8 mouse cellular contexts compared by ENCODE assay signal in the genomic region with DNA sequence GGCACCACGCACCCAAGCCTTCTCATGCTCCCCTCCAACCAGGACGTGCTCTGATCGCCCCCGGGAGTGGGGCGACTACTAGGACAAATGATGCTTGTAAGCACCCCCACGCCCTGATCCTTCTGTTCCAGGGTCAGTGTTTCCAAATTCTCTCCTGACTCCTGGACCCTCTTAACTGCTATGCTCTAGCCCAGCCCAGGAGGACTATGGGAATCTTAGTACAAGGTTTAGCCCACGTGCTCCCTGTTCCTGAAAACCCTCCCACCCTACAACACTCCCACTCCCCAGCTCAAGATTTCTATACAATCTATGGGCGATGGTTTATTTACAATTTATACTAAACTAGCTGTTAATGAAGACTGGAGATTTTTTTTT. TPM values are rescaled to one million over a fixed set of nuclear protein-coding genes. Genes with fewer than 3 reads are reported as not detected.
DNase-seq lines count a peak whose midpoint lies in the region; ATAC-seq and TF ChIP-seq lines count a peak whose summit lies in the region.

No protein-coding gene starts in this region.

- WGBS in heart, postnatal 0 days = 18% methylated on average over 8 of the region's 8 CpGs
- 18% methylated on average over 8 of the region's 8 CpGs for WGBS in hindbrain, postnatal 0 days
- 12% methylated on average over 8 of the region's 8 CpGs for WGBS in midbrain, embryonic 15.5 days

- intact Hi-C loops in heart, postnatal 25 days (cut with DNase I) = loop anchor here (2.0 kb wide), 2 partner anchors 13 to 135 kb away; partner anchors contain the start of genes Rbak, Spdye4b and Zdhhc4

- no peaks in the 10 kb centered on the region for H3K9me3 ChIP-seq in heart, postnatal 0 days (replicated peaks; ENCODE audit: control insufficient read depth, low read length)
- no peaks in the 10 kb centered on the region for H3K9me3 ChIP-seq in hindbrain, postnatal 0 days (ENCODE audit: low read length)
- H3K9me3 ChIP-seq in midbrain, embryonic 15.5 days = no peaks in the 10 kb centered on the region

- peak overlapping the region; percentile 93 for H3K4me2 ChIP-seq in heart, postnatal 0 days (ENCODE audit: low read depth, low read length)
- H3K4me2 ChIP-seq in hindbrain, postnatal 0 days (ENCODE audit: low read depth, low read length) = peak overlapping the region; percentile 88
- peak overlapping the region; percentile 88 for H3K4me2 ChIP-seq in midbrain, embryonic 15.5 days

- DNase-seq in heart, postnatal 0 days (ENCODE audit: low spot score) = no peak
- DNase-seq in heart, postnatal 25 days (ENCODE audit: low spot score) = no peak
- DNase-seq in hindbrain, postnatal 0 days (ENCODE audit: low spot score) = no peak
- DNase-seq in embryo, embryonic 10 days (ENCODE audit: low spot score) = no peak
- DNase-seq in spleen, postnatal 36 days (ENCODE audit: low spot score in 2 of 2) = no peak

- peaks cover 10% of the 10 kb centered on the region for H3K4me1 ChIP-seq in heart, postnatal 0 days (ENCODE audit: control insufficient read depth, insufficient read depth)
- H3K4me1 ChIP-seq in cortical plate, adult 2 months (ENCODE audit: control insufficient read depth, insufficient read depth, low read length) = peaks cover 3% of the 10 kb centered on the region; the same call in 1 of the 2 replicates
- H3K4me1 ChIP-seq in hindbrain, postnatal 0 days (ENCODE audit: insufficient read depth, low read length) = peaks cover 10% of the 10 kb centered on the region; the same call in 1 of the 2 replicates
- peaks cover 30% of the 10 kb centered on the region for H3K4me1 ChIP-seq in midbrain, embryonic 15.5 days

- H3K9ac ChIP-seq in heart, postnatal 0 days (replicated peaks; ENCODE audit: low read depth, low read length) = no peak overlapping the region
- H3K9ac ChIP-seq in hindbrain, postnatal 0 days (replicated peaks; ENCODE audit: low read length) = peak overlapping the region; percentile 93; the same call in 1 of the 2 replicates
- H3K9ac ChIP-seq in midbrain, embryonic 15.5 days = no peak overlapping the region; the same call in 1 of the 2 replicates

- TF ChIP-seq CTCF in heart, postnatal 0 days (IDR thresholded peaks at IDR 0.05; ENCODE audit: low read depth) = no peak
- no peak for TF ChIP-seq CTCF in cortical plate, adult 2 months (IDR thresholded peaks at IDR 0.05; ENCODE audit: extremely low read depth, insufficient read depth, low read length)
- no peak for TF ChIP-seq CTCF in hindbrain, postnatal 0 days (IDR thresholded peaks at IDR 0.05; ENCODE audit: low read depth)

- no peak for TF ChIP-seq EP300 in heart, postnatal 0 days (IDR thresholded peaks at IDR 0.05; ENCODE audit: low read depth)

- peak overlapping the region; percentile 83 for H3K4me3 ChIP-seq in heart, postnatal 0 days (ENCODE audit: low read depth, low read length)
- H3K4me3 ChIP-seq in cortical plate, adult 2 months (ENCODE audit: insufficient read depth, low read length) = peak overlapping the region; percentile 99; the same call in 1 of the 2 replicates
- H3K4me3 ChIP-seq in hindbrain, postnatal 0 days (ENCODE audit: low read length) = peak overlapping the region; percentile 68
- peak overlapping the region; percentile 96 for H3K4me3 ChIP-seq in midbrain, embryonic 15.5 days

- ATAC-seq in heart, postnatal 0 days (ENCODE audit: insufficient read depth, low read depth) = 0 out of 2 replicates have a peak, but pooled peaks have one; percentile 5
- peak; percentile 46 for ATAC-seq in hindbrain, postnatal 0 days
- peak; percentile 48 for ATAC-seq in midbrain, embryonic 15.5 days (replicated peaks)
- no peak for ATAC-seq in monocyte, adult 5-6 weeks (replicated peaks; ENCODE audit: insufficient number of reproducible peaks, low FRiP score, low TSS enrichment, poor library complexity, severe bottlenecking)

- no peak overlapping the region for H3K27ac ChIP-seq in heart, postnatal 0 days (ENCODE audit: low read depth)
- no peak overlapping the region for H3K27ac ChIP-seq in cortical plate, adult 2 months (ENCODE audit: insufficient read depth, low read length)
- H3K27ac ChIP-seq in hindbrain, postnatal 0 days = no peak overlapping the region
- H3K27ac ChIP-seq in midbrain, embryonic 15.5 days = peak overlapping the region; percentile 99; the same call in 1 of the 2 replicates

- TF ChIP-seq POLR2A in cortical plate, adult 2 months (IDR thresholded peaks at IDR 0.05; ENCODE audit: extremely low read depth, insufficient read depth, low read length) = no peak

- peaks cover 56% of the 10 kb centered on the region for H3K36me3 ChIP-seq in heart, postnatal 0 days (replicated peaks; ENCODE audit: control insufficient read depth, insufficient read depth, low read length)
- H3K36me3 ChIP-seq in hindbrain, postnatal 0 days (ENCODE audit: insufficient read depth, low read length) = peaks cover 42% of the 10 kb centered on the region
- peaks cover 42% of the 10 kb centered on the region; the same call in 1 of the 2 replicates for H3K36me3 ChIP-seq in midbrain, embryonic 15.5 days (replicated peaks)

- no peaks in the 10 kb centered on the region for H3K27me3 ChIP-seq in heart, postnatal 0 days (ENCODE audit: control insufficient read depth, insufficient read depth, low read length)
- H3K27me3 ChIP-seq in hindbrain, postnatal 0 days (ENCODE audit: insufficient read depth, low read length) = no peaks in the 10 kb centered on the region
- H3K27me3 ChIP-seq in midbrain, embryonic 15.5 days (replicated peaks) = no peaks in the 10 kb centered on the region

RNA-seq across cellular contexts. Expression of gene E130309D02Rik, which starts 0.3 kb away (rescaled TPM):
- 34.3 and 45.3 TPM in 2 replicates for total RNA-seq in heart, postnatal 0 days (2014; rRNA removed; ENCODE audit: low replicate concordance)
- polyA plus RNA-seq in heart, postnatal 0 days (2015; fragmentation: Nextera tagmentation; extraction: Ambion mirVana) = 15.4 and 15.8 TPM in 2 replicates
- 10 to 100 TPM; 14.1 to 17.2 TPM for total RNA-seq in heart, postnatal 25 days (2021)
- 16.3 and 16.9 TPM in 2 replicates for polyA plus RNA-seq in cortical plate, adult 2 months (2012; rRNA removed)
- 42.0 and 44.4 TPM in 2 replicates for total RNA-seq in hindbrain, postnatal 0 days (2014; rRNA removed)
- 21.7 and 23.9 TPM in 2 replicates for polyA plus RNA-seq in hindbrain, postnatal 0 days (2015; fragmentation: Nextera tagmentation; extraction: Ambion mirVana)
- polyA plus RNA-seq in midbrain, embryonic 15.5 days (2015; fragmentation: Nextera tagmentation; extraction: Ambion mirVana) = 32.2 and 33.5 TPM in 2 replicates
- 7.4 to 12.5 TPM (median 10.3 TPM) in 3 replicates for total RNA-seq in monocyte, adult 5-6 weeks (2017)

RNA-seq across cellular contexts. Expression of gene Zdhhc4, which starts 13.6 kb away (rescaled TPM):
- 56.0 and 104 TPM in 2 replicates for total RNA-seq in heart, postnatal 0 days (2014; rRNA removed; ENCODE audit: low replicate concordance)
- 58.5 and 63.3 TPM in 2 replicates for polyA plus RNA-seq in heart, postnatal 0 days (2015; fragmentation: Nextera tagmentation; extraction: Ambion mirVana)
- total RNA-seq in heart, postnatal 25 days (2021) = 10 to 100 TPM; 26.4 to 29.8 TPM
- 67.2 and 67.6 TPM in 2 replicates for polyA plus RNA-seq in cortical plate, adult 2 months (2012; rRNA removed)
- total RNA-seq in hindbrain, postnatal 0 days (2014; rRNA removed) = 79.6 and 84.4 TPM in 2 replicates
- polyA plus RNA-seq in hindbrain, postnatal 0 days (2015; fragmentation: Nextera tagmentation; extraction: Ambion mirVana) = 92.1 and 96.7 TPM in 2 replicates
- 73.5 and 79.0 TPM in 2 replicates for polyA plus RNA-seq in midbrain, embryonic 15.5 days (2015; fragmentation: Nextera tagmentation; extraction: Ambion mirVana)
- total RNA-seq in monocyte, adult 5-6 weeks (2017) = 22.5 to 39.9 TPM (median 33.8 TPM) in 3 replicates

RNA-seq across cellular contexts. Expression of gene Zfp853, which starts 22.1 kb away (rescaled TPM):
- total RNA-seq in heart, postnatal 0 days (2014; rRNA removed; ENCODE audit: low replicate concordance) = 3.3 TPM in 1 of 2 replicates, not detected in the other
- 0.04 TPM in 1 of 2 replicates, not detected in the other for polyA plus RNA-seq in heart, postnatal 0 days (2015; fragmentation: Nextera tagmentation; extraction: Ambion mirVana)
- under 1 TPM in 1 of 2 experiments, not detected in 1; 0.25 TPM for total RNA-seq in heart, postnatal 25 days (2021)
- 10.4 and 11.8 TPM in 2 replicates for polyA plus RNA-seq in cortical plate, adult 2 months (2012; rRNA removed)
- 31.7 and 33.5 TPM in 2 replicates for total RNA-seq in hindbrain, postnatal 0 days (2014; rRNA removed)
- 0.53 and 0.61 TPM in 2 replicates for polyA plus RNA-seq in hindbrain, postnatal 0 days (2015; fragmentation: Nextera tagmentation; extraction: Ambion mirVana)
- 0.19 and 0.34 TPM in 2 replicates for polyA plus RNA-seq in midbrain, embryonic 15.5 days (2015; fragmentation: Nextera tagmentation; extraction: Ambion mirVana)
- not detected in 3 replicates for total RNA-seq in monocyte, adult 5-6 weeks (2017)

RNA-seq across cellular contexts. Expression of gene Grid2ip, which starts 41.6 kb away (rescaled TPM):
- total RNA-seq in heart, postnatal 0 days (2014; rRNA removed; ENCODE audit: low replicate concordance) = not detected in 2 replicates
- polyA plus RNA-seq in heart, postnatal 0 days (2015; fragmentation: Nextera tagmentation; extraction: Ambion mirVana) = not detected in 2 replicates
- total RNA-seq in heart, postnatal 25 days (2021) = not detected
- polyA plus RNA-seq in cortical plate, adult 2 months (2012; rRNA removed) = 2.3 and 3.0 TPM in 2 replicates
- 2.4 and 5.1 TPM in 2 replicates for total RNA-seq in hindbrain, postnatal 0 days (2014; rRNA removed)
- 1.2 and 2.3 TPM in 2 replicates for polyA plus RNA-seq in hindbrain, postnatal 0 days (2015; fragmentation: Nextera tagmentation; extraction: Ambion mirVana)
- polyA plus RNA-seq in midbrain, embryonic 15.5 days (2015; fragmentation: Nextera tagmentation; extraction: Ambion mirVana) = 0.33 and 0.44 TPM in 2 replicates
- not detected in 3 replicates for total RNA-seq in monocyte, adult 5-6 weeks (2017)

RNA-seq across cellular contexts. Expression of gene Zfp316, which starts 45.7 kb away (rescaled TPM):
- 7.0 and 8.2 TPM in 2 replicates for total RNA-seq in heart, postnatal 0 days (2014; rRNA removed; ENCODE audit: low replicate concordance)
- 1.2 and 1.3 TPM in 2 replicates for polyA plus RNA-seq in heart, postnatal 0 days (2015; fragmentation: Nextera tagmentation; extraction: Ambion mirVana)
- 1 to 10 TPM; 4.8 to 5.7 TPM for total RNA-seq in heart, postnatal 25 days (2021)
- 13.9 and 15.8 TPM in 2 replicates for polyA plus RNA-seq in cortical plate, adult 2 months (2012; rRNA removed)
- 28.0 and 31.3 TPM in 2 replicates for total RNA-seq in hindbrain, postnatal 0 days (2014; rRNA removed)
- polyA plus RNA-seq in hindbrain, postnatal 0 days (2015; fragmentation: Nextera tagmentation; extraction: Ambion mirVana) = 5.4 and 6.2 TPM in 2 replicates
- polyA plus RNA-seq in midbrain, embryonic 15.5 days (2015; fragmentation: Nextera tagmentation; extraction: Ambion mirVana) = 14.0 and 15.0 TPM in 2 replicates
- total RNA-seq in monocyte, adult 5-6 weeks (2017) = 1.4 to 2.9 TPM (median 1.9 TPM) in 3 replicates
